Mouse (Mus musculus) spleen, adult 2 months (tissue): ENCODE measurements around the gene Morn5.

Experiments used
- CTCF ChIP-seq: fragments of 200-500 bp; IDR thresholded peaks from 2 replicates; pipeline ENCODE4 v1.5.1; 2011; ENCODE audit warnings: mild to moderate bottlenecking, inconsistent platforms; ENCODE audit not compliant: insufficient read depth, insufficient read length, insufficient replicate concordance; ENCODE audit errors: extremely low read depth
- POLR2A ChIP-seq: fragments of 200-500 bp; IDR thresholded peaks from 2 replicates; pipeline ENCODE4 v1.6.1; 2011; ENCODE audit warnings: low read depth, low read length, inconsistent platforms

- TF ChIP-seq POLR2A (no peak), CTCF (no peak)
Measured at GRCm38 (mm10) chr2:36092748-36093147, 43.5 kb downstream of the Morn5 start.
